3 mouse cellular contexts compared by ENCODE assay signal in genomic region chr5:33916616-33917015, GRCm38 (mm10). TPM values are rescaled to one million over a fixed set of nuclear protein-coding genes. Genes with fewer than 3 reads are reported as not detected.
DNase-seq lines count a peak whose midpoint lies in the region; TF ChIP-seq lines count a peak whose summit lies in the region.
"Not testable (repeated sequence)": the region's sequence is repeated elsewhere in the genome, so short reads cannot be mapped to it uniquely, and the experiment has no call there.

No protein-coding gene starts in this region.

- DNase-seq in kidney, adult 2 months = peak; percentile 71
- DNase-seq in kidney, adult 9 months = peak; percentile 73
- DNase-seq in liver, adult 2 months (ENCODE audit: extremely low read depth, low read depth, low spot score) = peak; percentile 83

- WGBS in kidney, adult 2 months = 72% methylated on average over 2 of the region's 2 CpGs
- 49% methylated on average over 2 of the region's 2 CpGs for WGBS in liver, adult 2 months

- H3K36me3 ChIP-seq in kidney, adult 2 months (ENCODE audit: control insufficient read depth, insufficient read depth, low read length) = not testable (repeated sequence)
- H3K36me3 ChIP-seq in liver, adult 2 months (ENCODE audit: control insufficient read depth, insufficient read depth, low read length) = peaks cover 39% of the 10 kb centered on the region

- H3K79me2 ChIP-seq in liver, adult 2 months (ENCODE audit: control insufficient read depth, insufficient read depth, low read length) = not testable (repeated sequence)

- H3K27ac ChIP-seq in kidney, adult 2 months (ENCODE audit: insufficient read depth, low read depth, low read length) = peak overlapping the region; percentile 45; the same call in 1 of the 2 replicates
- not testable (repeated sequence) for H3K27ac ChIP-seq in liver, adult 2 months (replicated peaks; ENCODE audit: insufficient read depth, low read depth, low read length)

- not testable (repeated sequence) for TF ChIP-seq CTCF in kidney, adult 2 months (conservative IDR thresholded peaks at IDR 0.05; ENCODE audit: insufficient read depth, insufficient read length, low read depth, low read length); liver, adult 2 months (IDR thresholded peaks at IDR 0.05; ENCODE audit: low read depth, low read length)

- H3K4me1 ChIP-seq in kidney, adult 2 months (ENCODE audit: control insufficient read depth, insufficient read depth, low read length); liver, adult 2 months (ENCODE audit: control insufficient read depth, insufficient read depth, low read length): not testable (repeated sequence)

- not testable (repeated sequence) for H3K27me3 ChIP-seq in kidney, adult 2 months (replicated peaks; ENCODE audit: control insufficient read depth, insufficient read depth, low read length); liver, adult 2 months (ENCODE audit: control insufficient read depth, insufficient read depth, low read length)

- TF ChIP-seq POLR2A in kidney, adult 2 months (IDR thresholded peaks at IDR 0.05; ENCODE audit: low read depth, low read length); liver, adult 2 months (IDR thresholded peaks at IDR 0.05; ENCODE audit: extremely low read depth, insufficient read depth, low read length): not testable (repeated sequence)

- not testable (repeated sequence) for H3K9ac ChIP-seq in liver, adult 2 months (ENCODE audit: low read depth, low read length)

- H3K4me3 ChIP-seq in kidney, adult 2 months (ENCODE audit: insufficient read depth, low read depth, low read length); liver, adult 2 months (ENCODE audit: insufficient read depth, low read depth, low read length): not testable (repeated sequence)

RNA-seq across cellular contexts. Expression of gene Nelfa, which starts 19.6 kb away (rescaled TPM):
- 23.0 and 24.6 TPM in 2 replicates for polyA plus RNA-seq in kidney, adult 2 months (2012; rRNA removed)
- total RNA-seq in liver, adult 2 months (2014; rRNA removed) = 2.6 and 3.7 TPM in 2 replicates
- 13.0 and 16.8 TPM in 2 replicates for polyA plus RNA-seq in liver, adult 2 months (2012; rRNA removed)
